Mouse (Mus musculus): ENCODE results near the gene Dst. TPM values are rescaled to one million over a fixed set of nuclear protein-coding genes. Genes with fewer than 3 reads are reported as not detected.

Dst gene
- total and polyA plus RNA-seq, 3 experiments: 66.7 to 404 (median 334) TPM

- H3K27me3 ChIP-seq (ENCODE audit: control insufficient read depth, insufficient read depth, low read length): no peaks in the 10 kb centered on the region
- H3K27ac ChIP-seq: no peak overlapping the region
- TF ChIP-seq EP300 (IDR thresholded peaks at IDR 0.05; ENCODE audit: insufficient read depth, low read depth, low read length) (no peak), CTCF (IDR thresholded peaks at IDR 0.05) (no peak), POLR2A (IDR thresholded peaks at IDR 0.05; ENCODE audit: insufficient read depth, low read depth, low read length) (no peak)
- H3K36me3 ChIP-seq (ENCODE audit: control insufficient read depth, insufficient read depth, low read length): peaks cover 8% of the 10 kb centered on the region
- peaks cover 14% of the 10 kb centered on the region for H3K79me2 ChIP-seq (replicated peaks; ENCODE audit: control insufficient read depth, insufficient read depth, low read length)
- peak in 1 of 2 experiments; percentile 16 for DNase-seq
- intact Hi-C loops (cut with DNase I): no loop called here
- no peak overlapping the region for H3K9ac ChIP-seq (ENCODE audit: low read depth, low read length)
- WGBS: 63% methylated on average over 7 of the region's 7 CpGs
- peaks cover 20% of the 10 kb centered on the region for H3K4me1 ChIP-seq (ENCODE audit: control insufficient read depth, insufficient read depth, low read length)
- no peak overlapping the region for H3K4me3 ChIP-seq
These were observed 164.2 kb downstream of the Dst start for GRCm38 (mm10) chr1:34072262-34072661.

GRCm38 (mm10) chr1:34073436-34074169 is 165.6 kb downstream of the Dst start:
- no peak overlapping the region for H3K9ac ChIP-seq (ENCODE audit: low read depth, low read length)
- TF ChIP-seq POLR2A (IDR thresholded peaks at IDR 0.05; ENCODE audit: insufficient read depth, low read depth, low read length) (no peak), EP300 (IDR thresholded peaks at IDR 0.05; ENCODE audit: insufficient read depth, low read depth, low read length) (no peak), CTCF (IDR thresholded peaks at IDR 0.05) (no peak)
- 59% methylated on average over 10 of the region's 10 CpGs for WGBS
- intact Hi-C loops (cut with DNase I): no loop called here
- no peak overlapping the region for H3K27ac ChIP-seq
- peak in 1 of 2 experiments; percentile 23 for DNase-seq
- H3K27me3 ChIP-seq (ENCODE audit: control insufficient read depth, insufficient read depth, low read length): no peaks in the 10 kb centered on the region
- H3K4me3 ChIP-seq: no peak overlapping the region
- H3K4me1 ChIP-seq (ENCODE audit: control insufficient read depth, insufficient read depth, low read length): peaks cover 20% of the 10 kb centered on the region
- peaks cover 8% of the 10 kb centered on the region for H3K36me3 ChIP-seq (ENCODE audit: control insufficient read depth, insufficient read depth, low read length)
- H3K79me2 ChIP-seq (replicated peaks; ENCODE audit: control insufficient read depth, insufficient read depth, low read length): peaks cover 13% of the 10 kb centered on the region

- intact Hi-C loops (cut with DNase I): no loop called here
- Histone ChIP-seq H3K4me1 (ENCODE audit: control insufficient read depth, insufficient read depth, low read length) (peaks cover 20% of the 10 kb centered on the region), H3K36me3 (ENCODE audit: control insufficient read depth, insufficient read depth, low read length) (peaks cover 8% of the 10 kb centered on the region), H3K4me3 (no peak overlapping the region), H3K79me2 (replicated peaks; ENCODE audit: control insufficient read depth, insufficient read depth, low read length) (peaks cover 11% of the 10 kb centered on the region), H3K27ac (no peak overlapping the region), H3K9ac (ENCODE audit: low read depth, low read length) (no peak overlapping the region), H3K27me3 (ENCODE audit: control insufficient read depth, insufficient read depth, low read length) (no peaks in the 10 kb centered on the region)
- 59% methylated on average over 15 of the region's 15 CpGs for WGBS
- TF ChIP-seq CTCF (IDR thresholded peaks at IDR 0.05): no peak
- peak in 1 of 2 experiments; percentile 17 for DNase-seq
These were observed 166.5 kb downstream of the Dst start for GRCm38 (mm10) chr1:34074245-34075187.

- H3K36me3 ChIP-seq (ENCODE audit: control insufficient read depth, insufficient read depth, low read length): peaks cover 5% of the 10 kb centered on the region
- H3K4me1 ChIP-seq (ENCODE audit: control insufficient read depth, insufficient read depth, low read length): peaks cover 11% of the 10 kb centered on the region
- no peak overlapping the region for H3K27ac ChIP-seq
- 14% methylated on average over 12 of the region's 12 CpGs for WGBS
- H3K27me3 ChIP-seq (ENCODE audit: control insufficient read depth, insufficient read depth, low read length): no peaks in the 10 kb centered on the region
- TF ChIP-seq POLR2A (IDR thresholded peaks at IDR 0.05; ENCODE audit: insufficient read depth, low read depth, low read length) (no peak), EP300 (IDR thresholded peaks at IDR 0.05; ENCODE audit: insufficient read depth, low read depth, low read length) (no peak), CTCF (IDR thresholded peaks at IDR 0.05) (no peak)
- intact Hi-C loops (cut with DNase I): no loop called here
- DNase-seq: no peak
- no peak overlapping the region for H3K4me3 ChIP-seq
- H3K79me2 ChIP-seq (replicated peaks; ENCODE audit: control insufficient read depth, insufficient read depth, low read length): peaks cover 9% of the 10 kb centered on the region
- no peak overlapping the region for H3K9ac ChIP-seq (ENCODE audit: low read depth, low read length)
These were observed 168.8 kb downstream of the Dst start for GRCm38 (mm10) chr1:34076701-34077421.

GRCm38 (mm10) chr1:34077422-34077790 is 169.4 kb downstream of the Dst start:
- 30% methylated on average over 7 of the region's 7 CpGs for WGBS
- DNase-seq: no peak
- Histone ChIP-seq H3K4me1 (ENCODE audit: control insufficient read depth, insufficient read depth, low read length) (peaks cover 8% of the 10 kb centered on the region), H3K79me2 (replicated peaks; ENCODE audit: control insufficient read depth, insufficient read depth, low read length) (peaks cover 7% of the 10 kb centered on the region), H3K4me3 (no peak overlapping the region), H3K27ac (no peak overlapping the region), H3K27me3 (ENCODE audit: control insufficient read depth, insufficient read depth, low read length) (no peaks in the 10 kb centered on the region), H3K36me3 (ENCODE audit: control insufficient read depth, insufficient read depth, low read length) (peaks cover 5% of the 10 kb centered on the region), H3K9ac (ENCODE audit: low read depth, low read length) (no peak overlapping the region)
- intact Hi-C loops (cut with DNase I): no loop called here
- TF ChIP-seq EP300 (IDR thresholded peaks at IDR 0.05; ENCODE audit: insufficient read depth, low read depth, low read length) (no peak), CTCF (IDR thresholded peaks at IDR 0.05) (no peak), POLR2A (IDR thresholded peaks at IDR 0.05; ENCODE audit: insufficient read depth, low read depth, low read length) (no peak)
